Mouse (Mus musculus) intestine, embryonic 15.5 days (tissue): ENCODE results near the gene Sdad1. TPM values are rescaled to one million over a fixed set of nuclear protein-coding genes. Genes with fewer than 3 reads are reported as not detected.
"Not testable (repeated sequence)": the region's sequence is repeated elsewhere in the genome, so short reads cannot be mapped to it uniquely, and the experiment has no call there.

ENCODE experiments used
- ATAC-seq: fragments of 200-750 bp; cut with Nextera tagmentation; 2 replicates; pipeline ENCODE4 v1.8.0; 2017; ENCODE audit warnings: moderate TSS enrichment, moderate library complexity
- H3K27ac ChIP-seq: fragments of 300-500 bp; sonication (generic); 2 replicates; pipeline ENCODE4 v1.5.1; 2015; ENCODE audit warnings: mild to moderate bottlenecking, inconsistent platforms
- H3K27me3 ChIP-seq: fragments of 300-500 bp; sonication (generic); replicated peaks from 2 replicates; pipeline ENCODE4 v1.6.1; 2015; ENCODE audit warnings: inconsistent platforms
- H3K36me3 ChIP-seq: fragments of 300-500 bp; sonication (generic); 2 replicates; pipeline ENCODE4 v1.6.1; 2015; ENCODE audit warnings: inconsistent platforms
- H3K4me1 ChIP-seq: fragments of 300-500 bp; sonication (generic); replicated peaks from 2 replicates; pipeline ENCODE4 v1.6.1; 2015; ENCODE audit warnings: inconsistent platforms
- H3K4me2 ChIP-seq: fragments of 300-500 bp; sonication (generic); replicated peaks from 2 replicates; pipeline ENCODE4 v1.6.1; 2015; ENCODE audit warnings: mild to moderate bottlenecking, inconsistent platforms
- H3K4me3 ChIP-seq: fragments of 300-500 bp; sonication (generic); replicated peaks from 2 replicates; pipeline ENCODE4 v1.5.1; 2015; ENCODE audit warnings: inconsistent platforms
- H3K9ac ChIP-seq: fragments of 300-500 bp; sonication (generic); 2 replicates; pipeline ENCODE4 v1.6.1; 2015; ENCODE audit warnings: inconsistent platforms
- H3K9me3 ChIP-seq: fragments of 300-500 bp; sonication (generic); 2 replicates; pipeline ENCODE4 v1.6.1; 2016; ENCODE audit warnings: inconsistent platforms
- WGBS: fragments of 180-500 bp; shearing (Covaris S2); methylation state at CpG from one replicate; pipeline ENCODE4 v1.1.7; 2015; 5-methylcytosine and 5-hydroxymethylcytosine counted together
- polyA plus RNA-seq: library from polyadenylated mRNA; unstranded; fragments of >200 nt; fragmentation: Nextera tagmentation; extraction: Ambion mirVana; gene quantifications from 2 replicates; pipeline ENCODE4 v1.2.1, GENCODE M21; 2015

Sdad1 gene
- polyA plus RNA-seq = 37.3 and 40.1 TPM in 2 replicates

GRCm38 (mm10) chr5:92309681-92310511 is at the start of gene Sdad1:
Gene Sdad1 (minus strand): TSS chr5:92310479.
- peak within 1 kb of the TSS; percentile 60 for H3K9ac ChIP-seq
- no peaks in the 10 kb centered on the region for H3K9me3 ChIP-seq
- H3K27ac ChIP-seq = peak within 1 kb of the TSS; percentile 55
- WGBS = 2% methylated on average over 41 of the region's 41 CpGs
- H3K36me3 ChIP-seq = peaks cover 6% of the 10 kb centered on the region; the same call in 1 of the 2 replicates
- peak; percentile 93 for ATAC-seq
- peak within 1 kb of the TSS; percentile 69 for H3K4me2 ChIP-seq
- no peaks in the 10 kb centered on the region for H3K27me3 ChIP-seq
- peak within 1 kb of the TSS; percentile 74 for H3K4me3 ChIP-seq
- H3K4me1 ChIP-seq = peaks cover 4% of the 10 kb centered on the region; the same call in 1 of the 2 replicates

DNA sequence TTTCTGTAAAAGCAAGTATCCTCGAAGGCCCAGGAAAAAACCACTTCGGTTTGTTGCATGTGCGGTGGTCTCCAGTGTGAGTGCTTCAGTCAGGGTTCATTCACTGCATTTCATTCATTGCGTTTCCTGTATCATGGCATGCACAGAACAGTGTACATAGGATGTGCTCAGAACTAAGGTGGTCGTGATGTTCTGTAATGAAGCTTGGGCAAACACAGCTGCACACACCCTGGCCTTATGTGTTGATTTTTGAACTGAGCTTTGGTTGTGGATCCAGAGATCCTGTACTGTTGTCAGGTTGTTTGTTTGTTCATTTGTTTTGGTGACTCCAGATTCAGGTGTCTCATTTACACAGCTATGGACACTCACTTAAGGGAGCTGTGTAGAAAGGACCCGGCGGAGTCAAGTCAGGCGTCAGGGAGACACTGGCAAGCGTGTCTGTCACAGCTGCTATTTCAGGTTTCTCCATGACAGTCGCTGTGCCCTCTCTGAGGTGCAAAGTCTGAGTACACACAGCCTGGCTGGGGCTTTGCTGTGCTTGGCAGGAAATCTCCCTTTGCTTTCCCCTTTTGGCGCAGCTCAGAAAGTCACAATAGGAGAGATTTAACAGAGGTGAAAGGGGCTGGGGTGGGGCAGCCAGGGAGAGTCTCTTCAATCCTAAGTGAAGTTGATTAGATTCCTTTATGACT is 48.6 kb upstream of the Sdad1 start:
- H3K36me3 ChIP-seq = no peaks in the 10 kb centered on the region
- no peaks in the 10 kb centered on the region for H3K9me3 ChIP-seq
- no peaks in the 10 kb centered on the region for H3K4me1 ChIP-seq
- H3K27me3 ChIP-seq = no peaks in the 10 kb centered on the region
- ATAC-seq = peak; percentile 20; the same call in 1 of the 2 replicates
- H3K27ac ChIP-seq = no peak overlapping the region
- H3K4me3 ChIP-seq = no peak overlapping the region
- WGBS = 72% methylated on average over 11 of the region's 11 CpGs
- H3K9ac ChIP-seq = no peak overlapping the region
- no peak overlapping the region for H3K4me2 ChIP-seq

GRCm38 (mm10) chr5:92358033-92358432 is 47.8 kb upstream of the Sdad1 start:
- H3K4me1 ChIP-seq = peaks cover 4% of the 10 kb centered on the region; the same call in 1 of the 2 replicates
- no peak overlapping the region for H3K4me2 ChIP-seq
- ATAC-seq = 0 out of 2 replicates have a peak, but pooled peaks have one; percentile 49
- no peaks in the 10 kb centered on the region for H3K36me3 ChIP-seq
- H3K27me3 ChIP-seq = no peaks in the 10 kb centered on the region
- H3K27ac ChIP-seq = no peak overlapping the region
- no peak overlapping the region for H3K4me3 ChIP-seq
- no peaks in the 10 kb centered on the region for H3K9me3 ChIP-seq
- no peak overlapping the region for H3K9ac ChIP-seq
- 24% methylated on average over 11 of the region's 12 CpGs for WGBS

- H3K4me1 ChIP-seq = peaks cover 10% of the 10 kb centered on the region; the same call in 1 of the 2 replicates
- no peak overlapping the region for H3K27ac ChIP-seq
- no peaks in the 10 kb centered on the region for H3K9me3 ChIP-seq
- H3K4me2 ChIP-seq = peak overlapping the region; percentile 45
- H3K9ac ChIP-seq = peak overlapping the region; percentile 33; the same call in 1 of the 2 replicates
- WGBS = 21% methylated on average over 11 of the region's 11 CpGs
- no peaks in the 10 kb centered on the region for H3K27me3 ChIP-seq
- no peaks in the 10 kb centered on the region for H3K36me3 ChIP-seq
- peak; percentile 67 for ATAC-seq
- H3K4me3 ChIP-seq = peak overlapping the region; percentile 31
Measured at GRCm38 (mm10) chr5:92353517-92353916, 43.2 kb upstream of the Sdad1 start.

GRCm38 (mm10) chr5:92352716-92353115 is 42.4 kb upstream of the Sdad1 start:
- not testable (repeated sequence) for H3K27ac ChIP-seq, H3K9ac ChIP-seq, H3K36me3 ChIP-seq, H3K9me3 ChIP-seq, H3K4me3 ChIP-seq, H3K27me3 ChIP-seq, H3K4me2 ChIP-seq, ATAC-seq
- 63% methylated on average over 4 of the region's 4 CpGs for WGBS
- peaks cover 18% of the 10 kb centered on the region; the same call in 1 of the 2 replicates for H3K4me1 ChIP-seq

GRCm38 (mm10) chr5:92349731-92350130 is 39.5 kb upstream of the Sdad1 start:
- no peaks in the 10 kb centered on the region for H3K9me3 ChIP-seq
- H3K36me3 ChIP-seq = no peaks in the 10 kb centered on the region
- no peak for ATAC-seq
- no peaks in the 10 kb centered on the region for H3K27me3 ChIP-seq
- no peak overlapping the region for H3K4me3 ChIP-seq
- WGBS = 80% methylated on average over 7 of the region's 7 CpGs
- no peak overlapping the region for H3K4me2 ChIP-seq
- peaks cover 18% of the 10 kb centered on the region; the same call in 1 of the 2 replicates for H3K4me1 ChIP-seq
- no peak overlapping the region for H3K9ac ChIP-seq
- H3K27ac ChIP-seq = no peak overlapping the region

- no peaks in the 10 kb centered on the region for H3K27me3 ChIP-seq
- H3K4me1 ChIP-seq = peaks cover 18% of the 10 kb centered on the region; the same call in 1 of the 2 replicates
- ATAC-seq = peak; percentile 91
- H3K4me3 ChIP-seq = peak within 1 kb of the TSS; percentile 25
- H3K4me2 ChIP-seq = peak within 1 kb of the TSS; percentile 60
- 9% methylated on average over 14 of the region's 14 CpGs for WGBS
- H3K9me3 ChIP-seq = no peaks in the 10 kb centered on the region
- H3K27ac ChIP-seq = no peak within 1 kb of the TSS
- no peaks in the 10 kb centered on the region for H3K36me3 ChIP-seq
- H3K9ac ChIP-seq = no peak within 1 kb of the TSS
Measured at GRCm38 (mm10) chr5:92348794-92349413, 38.6 kb upstream of the Sdad1 start, which contains the start of gene Cxcl10. Gene Cxcl10 (minus strand): TSS chr5:92348889.

DNA sequence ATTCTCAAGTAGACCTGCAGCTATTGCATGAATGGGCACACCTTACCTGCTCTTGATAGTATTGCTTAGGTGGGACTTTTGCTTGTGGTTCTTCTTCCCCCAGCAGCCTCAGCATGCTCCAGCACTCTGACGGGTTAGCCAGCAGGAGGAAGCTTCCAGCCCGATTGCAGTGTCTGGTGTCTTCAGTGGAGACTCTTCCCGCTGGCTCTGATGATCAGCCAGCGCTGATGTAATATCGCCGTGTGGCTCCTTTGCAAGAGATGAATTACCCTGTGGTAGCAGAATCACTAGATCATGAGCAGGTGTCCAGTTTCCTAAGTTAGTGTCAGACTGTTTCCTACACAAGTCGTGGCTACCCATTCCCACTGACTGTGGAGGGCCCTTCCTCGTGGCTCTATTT is 34.7 kb upstream of the Sdad1 start:
- Histone ChIP-seq H3K27ac (no peak overlapping the region), H3K36me3 (no peaks in the 10 kb centered on the region), H3K9ac (no peak overlapping the region), H3K4me3 (no peak overlapping the region), H3K4me2 (no peak overlapping the region), H3K9me3 (no peaks in the 10 kb centered on the region), H3K4me1 (peaks cover 11% of the 10 kb centered on the region; the same call in 1 of the 2 replicates), H3K27me3 (no peaks in the 10 kb centered on the region)
- no peak for ATAC-seq
- WGBS = 82% methylated on average over 8 of the region's 8 CpGs

GRCm38 (mm10) chr5:92340606-92341005 is 30.3 kb upstream of the Sdad1 start:
- Histone ChIP-seq H3K4me2 (no peak overlapping the region), H3K27me3 (no peaks in the 10 kb centered on the region), H3K4me3 (no peak overlapping the region), H3K9ac (no peak overlapping the region), H3K4me1 (no peaks in the 10 kb centered on the region), H3K9me3 (no peaks in the 10 kb centered on the region), H3K36me3 (no peaks in the 10 kb centered on the region), H3K27ac (no peak overlapping the region)
- no peak for ATAC-seq
- 79% methylated on average over 4 of the region's 4 CpGs for WGBS

DNA sequence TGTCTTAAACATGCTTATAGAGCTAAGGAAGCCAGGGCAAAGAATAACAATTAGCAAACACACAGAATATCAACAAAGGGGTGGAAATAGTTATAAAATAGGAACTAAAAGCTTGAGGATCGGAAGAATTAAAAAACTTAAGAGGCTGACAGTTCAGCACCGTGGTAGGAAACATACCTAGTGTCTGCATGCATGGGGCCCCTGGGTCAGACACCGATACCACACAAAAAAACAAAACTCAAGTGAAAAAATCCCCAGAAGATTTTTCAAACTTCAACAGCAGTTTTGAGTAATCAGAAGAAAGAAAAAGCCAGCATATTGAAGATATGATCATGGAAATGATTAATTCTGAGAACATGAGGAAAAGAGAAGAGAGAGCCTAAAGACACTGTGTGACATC is 26.5 kb upstream of the Sdad1 start:
- H3K36me3 ChIP-seq = no peaks in the 10 kb centered on the region
- 0 out of 2 replicates have a peak, but pooled peaks cover 3% of the 10 kb centered on the region for H3K4me1 ChIP-seq
- H3K4me3 ChIP-seq = no peak overlapping the region
- no peak overlapping the region for H3K9ac ChIP-seq
- WGBS = 76% methylated on average over 3 of the region's 3 CpGs
- no peak overlapping the region for H3K4me2 ChIP-seq
- H3K27me3 ChIP-seq = no peaks in the 10 kb centered on the region
- no peaks in the 10 kb centered on the region for H3K9me3 ChIP-seq
- no peak overlapping the region for H3K27ac ChIP-seq
- no peak for ATAC-seq

- H3K9ac ChIP-seq = no peak overlapping the region
- H3K27ac ChIP-seq = peak overlapping the region; percentile 84
- H3K4me3 ChIP-seq = no peak overlapping the region
- no peaks in the 10 kb centered on the region for H3K36me3 ChIP-seq
- H3K9me3 ChIP-seq = no peaks in the 10 kb centered on the region
- H3K4me1 ChIP-seq = 0 out of 2 replicates have a peak, but pooled peaks cover 5% of the 10 kb centered on the region
- H3K4me2 ChIP-seq = peak overlapping the region; percentile 25
- H3K27me3 ChIP-seq = no peaks in the 10 kb centered on the region
- peak; percentile 74 for ATAC-seq
- WGBS = 48% methylated on average over 9 of the region's 9 CpGs
Measured at GRCm38 (mm10) chr5:92332359-92332840, 22.1 kb upstream of the Sdad1 start.
